Mouse (Mus musculus): ENCODE results near the gene Ambn.
"Not testable (repeated sequence)": the region's sequence is repeated elsewhere in the genome, so short reads cannot be mapped to it uniquely, and the experiment has no call there.

The Ambn gene

GRCm38 (mm10) chr5:88455691-88456090 is at the start of gene Ambn:
Gene Ambn, plus strand, starts transcription at chr5:88455991.
- DNase-seq (ENCODE audit: inconsistent ontology term) = no peak

GRCm38 (mm10) chr5:88420319-88421065 is 35.3 kb upstream of the Ambn start:
- DNase-seq (ENCODE audit: inconsistent ontology term) = no peak

GRCm38 (mm10) chr5:88424892-88425291 is 30.9 kb upstream of the Ambn start:
- not testable (repeated sequence) for DNase-seq (ENCODE audit: inconsistent ontology term)

DNA sequence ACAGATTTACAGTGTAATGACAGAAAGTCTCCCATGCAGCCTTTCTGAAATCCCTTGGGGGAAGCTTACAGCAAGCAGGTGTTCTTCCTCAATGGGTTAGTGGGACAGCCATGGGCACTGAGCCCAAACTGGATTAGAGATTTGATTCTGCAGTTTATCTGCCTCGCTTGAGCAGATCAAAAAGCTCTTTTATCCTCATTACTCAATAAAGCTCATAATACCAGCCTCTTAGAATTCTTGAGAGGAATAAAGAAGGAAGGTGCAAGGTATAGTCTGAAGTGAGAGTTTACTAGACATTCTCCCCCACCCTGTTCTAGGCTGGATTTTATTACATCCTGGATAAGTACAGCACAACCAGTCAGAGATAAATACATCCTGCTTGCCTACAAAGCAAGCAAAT is 29.0 kb upstream of the Ambn start:
- DNase-seq (ENCODE audit: inconsistent ontology term) = no peak

GRCm38 (mm10) chr5:88467471-88467870 is 11.7 kb downstream of the Ambn start:
- no peak for DNase-seq (ENCODE audit: inconsistent ontology term)

GRCm38 (mm10) chr5:88468807-88469704 is 13.3 kb downstream of the Ambn start:
- no peak for DNase-seq (ENCODE audit: inconsistent ontology term)

- DNase-seq (ENCODE audit: inconsistent ontology term) = no peak
Measured at GRCm38 (mm10) chr5:88487675-88488074, 31.9 kb downstream of the Ambn start, which contains the start of gene Enam. Gene Enam, plus strand, starts transcription at chr5:88487975.

GRCm38 (mm10) chr5:88489004-88489403 is 33.2 kb downstream of the Ambn start:
- no peak for DNase-seq (ENCODE audit: inconsistent ontology term)

DNA sequence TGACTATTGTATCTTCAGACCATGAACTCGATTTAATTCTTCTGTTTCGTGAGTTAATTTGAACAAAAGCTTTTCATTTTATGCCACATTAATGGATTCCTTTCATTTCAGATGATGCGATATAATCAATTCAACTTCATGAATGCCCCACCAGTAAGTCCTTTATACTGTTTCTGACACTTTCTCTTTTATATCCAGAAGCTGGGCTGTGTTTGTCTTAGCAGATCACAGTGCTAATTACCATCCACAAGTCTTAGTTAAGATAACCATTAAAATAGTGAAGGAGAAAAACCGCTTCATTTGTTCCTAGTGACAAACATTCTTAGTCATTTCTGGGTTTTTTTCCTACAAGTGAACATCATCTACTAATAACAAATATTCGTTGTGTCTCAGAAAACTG is 35.3 kb downstream of the Ambn start:
- DNase-seq (ENCODE audit: inconsistent ontology term) = no peak

DNA sequence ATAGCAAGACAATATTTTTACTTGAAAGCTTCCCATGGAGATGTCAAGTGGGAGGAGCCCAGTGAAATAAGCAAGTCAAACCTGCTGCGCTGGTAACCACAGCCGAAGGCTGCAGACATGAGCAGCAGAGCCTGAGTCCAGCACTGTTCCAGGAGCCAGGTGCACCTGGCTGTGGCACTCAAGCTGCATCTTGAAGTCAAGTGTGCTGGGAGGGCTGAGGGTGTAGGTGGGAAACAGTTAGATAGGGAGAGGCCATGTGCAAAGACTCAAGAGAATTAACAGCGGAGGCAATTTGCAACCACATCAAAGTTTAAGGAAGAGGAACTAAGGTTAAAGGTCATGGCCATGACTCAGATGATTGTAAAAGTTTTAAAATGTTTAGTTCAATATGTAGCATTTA is 44.0 kb downstream of the Ambn start:
- DNase-seq (ENCODE audit: inconsistent ontology term) = no peak

- DNase-seq (ENCODE audit: inconsistent ontology term) = no peak
Measured at GRCm38 (mm10) chr5:88508555-88508954, 52.8 kb downstream of the Ambn start.

- DNase-seq (ENCODE audit: inconsistent ontology term) = no peak
Measured at GRCm38 (mm10) chr5:88508990-88509389, 53.2 kb downstream of the Ambn start.
